In genomic region chr7:16643106-16643505, GRCm38 (mm10) we compare ENCODE assay signal across 12 mouse cellular contexts. TPM values are rescaled to one million over a fixed set of nuclear protein-coding genes. Genes with fewer than 3 reads are reported as not detected.
"Had no signal": no experiment of that assay in that cellular context is flagged by ENCODE, and none has a peak within 500 bp of the region (broad histone marks: within the 10 kb centered on the region; RNA-seq: fewer than 3 reads in every experiment).

No protein-coding gene starts in this region.

RNA-seq across cellular contexts. Expression of gene Ceacam15, which starts 32.4 kb away (rescaled TPM):
- polyA plus RNA-seq: gonadal fat pad, adult 2 months; hindbrain, embryonic 11.5 days; hindbrain, embryonic 13.5 days; hindbrain, embryonic 15.5 days; hindbrain, postnatal 0 days; intestine, embryonic 15.5 days; intestine, postnatal 0 days; kidney, embryonic 14.5 days; kidney, embryonic 16.5 days; limb, embryonic 10.5 days; limb, embryonic 12.5 days; limb, embryonic 14.5 days had no signal
